Mouse (Mus musculus) hindbrain, embryonic 14.5 days (tissue): ENCODE data around the gene Rab11b. TPM values are rescaled to one million over a fixed set of nuclear protein-coding genes. Genes with fewer than 3 reads are reported as not detected.

Experiments used
- ATAC-seq: fragments of 200-750 bp; cut with Nextera tagmentation; 2 replicates; pipeline ENCODE4 v1.8.0; 2017; ENCODE audit warnings: moderate number of reproducible peaks, mild to moderate bottlenecking, moderate TSS enrichment, moderate library complexity; ENCODE audit not compliant: low FRiP score
- DNase-seq: peaks from one replicate; pipeline ENCODE4 v3.0.0-alpha.2; 2015; ENCODE audit warnings: low spot score
- H3K27ac ChIP-seq: fragments of 300-500 bp; sonication (generic); 2 replicates; pipeline ENCODE4 v1.5.1; 2014; ENCODE audit warnings: mild to moderate bottlenecking, moderate library complexity
- H3K27me3 ChIP-seq: fragments of 300-500 bp; sonication (generic); 2 replicates; pipeline ENCODE4 v1.6.1; 2014; ENCODE audit warnings: mild to moderate bottlenecking, low read length, mixed read lengths; ENCODE audit not compliant: control insufficient read depth, insufficient read depth
- H3K36me3 ChIP-seq: fragments of 300-500 bp; sonication (generic); replicated peaks from 2 replicates; pipeline ENCODE4 v1.6.1; 2014; ENCODE audit not compliant: control insufficient read depth, insufficient read depth
- H3K4me1 ChIP-seq: fragments of 300-500 bp; sonication (generic); replicated peaks from 2 replicates; pipeline ENCODE4 v1.6.1; 2014; ENCODE audit warnings: antibody characterized with exemption, low read length, mixed read lengths; ENCODE audit not compliant: control insufficient read depth, insufficient read depth
- H3K4me2 ChIP-seq: fragments of 300-500 bp; sonication (generic); replicated peaks from 2 replicates; pipeline ENCODE4 v1.6.1; 2014; ENCODE audit warnings: mild to moderate bottlenecking, moderate library complexity
- H3K4me3 ChIP-seq: fragments of 300-500 bp; sonication (generic); replicated peaks from 2 replicates; pipeline ENCODE4 v1.5.1; 2014; ENCODE audit warnings: mild to moderate bottlenecking, low read length
- H3K9ac ChIP-seq: fragments of 300-500 bp; sonication (generic); 2 replicates; pipeline ENCODE4 v1.6.1; 2014
- H3K9me3 ChIP-seq: fragments of 300-500 bp; sonication (generic); 2 replicates; pipeline ENCODE4 v1.6.1; 2016; ENCODE audit warnings: low read length; ENCODE audit not compliant: control insufficient read depth
- WGBS: fragments of 180-500 bp; shearing (Covaris S2); extraction: QIAGEN DNeasy Blood & Tissue Kit; methylation state at CpG from one replicate; pipeline ENCODE4 v1.1.7; 2014; 5-methylcytosine and 5-hydroxymethylcytosine counted together
- polyA plus RNA-seq: library from polyadenylated mRNA; unstranded; fragments of >200 nt; fragmentation: Nextera tagmentation; extraction: Ambion mirVana; gene quantifications from 2 replicates; pipeline ENCODE4 v1.2.1, GENCODE M21; 2014

Gene Rab11b
- polyA plus RNA-seq: 370 and 430 TPM in 2 replicates

DNA sequence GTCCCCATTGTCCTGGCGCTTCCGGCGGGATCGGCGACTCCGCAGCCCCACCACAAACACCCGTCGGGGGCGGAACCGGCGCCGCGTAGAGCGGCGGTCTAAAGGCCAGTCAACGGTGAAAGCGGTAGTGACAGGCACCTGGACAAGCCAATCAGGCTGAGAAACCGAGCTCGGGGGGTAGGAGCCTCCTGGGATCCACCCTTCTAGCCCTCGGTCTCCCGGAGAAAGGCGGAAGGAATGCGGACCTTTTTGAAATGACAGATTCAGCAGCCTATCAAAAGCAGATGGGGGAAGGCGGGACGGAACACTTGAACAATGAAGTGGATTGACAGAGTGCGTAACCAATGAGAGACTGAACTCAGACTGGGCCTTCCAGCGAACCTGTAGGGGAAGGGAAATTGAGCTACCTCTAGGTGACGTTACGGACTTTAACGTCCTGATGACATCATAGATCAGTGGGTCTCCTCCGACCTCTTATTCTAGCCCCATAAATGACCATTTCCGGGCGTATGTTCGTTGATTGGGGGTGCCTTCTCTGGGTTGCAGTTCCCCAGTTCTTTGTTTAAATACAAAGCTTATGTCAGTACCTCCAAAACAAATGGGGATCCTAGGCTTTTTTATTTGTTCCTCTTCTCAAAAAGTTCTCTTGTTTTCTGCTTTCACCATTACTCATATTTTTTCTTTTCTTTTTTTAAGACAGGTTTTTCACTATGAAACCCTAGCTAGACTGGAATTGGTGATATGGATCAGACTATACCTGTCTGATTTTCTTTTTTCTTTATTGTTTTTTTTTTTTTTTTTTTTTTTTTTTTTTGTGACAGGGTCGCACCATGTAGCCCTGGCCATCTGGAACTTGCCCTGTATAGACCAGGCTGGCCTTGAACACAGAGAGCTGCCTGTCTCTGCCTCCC, at the start of gene Rab11b:
TSS of gene Rab11b (minus strand) at position 276 of the 911 bp plus-strand sequence.
- peak within 1 kb of the TSS; percentile 86 for H3K4me2 ChIP-seq
- no peaks in the 10 kb centered on the region for H3K27me3 ChIP-seq
- no peaks in the 10 kb centered on the region for H3K36me3 ChIP-seq
- peak; percentile 99 for DNase-seq
- ATAC-seq: peak; percentile 99
- peak within 1 kb of the TSS; percentile 94 for H3K4me3 ChIP-seq
- WGBS: 2% methylated on average over 35 of the region's 35 CpGs
- H3K27ac ChIP-seq: peak within 1 kb of the TSS; percentile 99
- peak within 1 kb of the TSS; percentile 100 for H3K9ac ChIP-seq
- peaks cover 38% of the 10 kb centered on the region for H3K4me1 ChIP-seq
- H3K9me3 ChIP-seq: no peaks in the 10 kb centered on the region

GRCm38 (mm10) chr17:33808192-33808591, 47.9 kb upstream of the Rab11b start:
- DNase-seq (no peak), ATAC-seq (no peak)
- Histone ChIP-seq H3K9me3 (no peaks in the 10 kb centered on the region), H3K4me3 (no peak overlapping the region), H3K36me3 (no peaks in the 10 kb centered on the region), H3K4me2 (no peak overlapping the region), H3K27ac (no peak overlapping the region), H3K27me3 (peaks cover 4% of the 10 kb centered on the region; the same call in 1 of the 2 replicates), H3K9ac (no peak overlapping the region), H3K4me1 (peaks cover 7% of the 10 kb centered on the region)
- WGBS: 44% methylated on average over 10 of the region's 10 CpGs

DNA sequence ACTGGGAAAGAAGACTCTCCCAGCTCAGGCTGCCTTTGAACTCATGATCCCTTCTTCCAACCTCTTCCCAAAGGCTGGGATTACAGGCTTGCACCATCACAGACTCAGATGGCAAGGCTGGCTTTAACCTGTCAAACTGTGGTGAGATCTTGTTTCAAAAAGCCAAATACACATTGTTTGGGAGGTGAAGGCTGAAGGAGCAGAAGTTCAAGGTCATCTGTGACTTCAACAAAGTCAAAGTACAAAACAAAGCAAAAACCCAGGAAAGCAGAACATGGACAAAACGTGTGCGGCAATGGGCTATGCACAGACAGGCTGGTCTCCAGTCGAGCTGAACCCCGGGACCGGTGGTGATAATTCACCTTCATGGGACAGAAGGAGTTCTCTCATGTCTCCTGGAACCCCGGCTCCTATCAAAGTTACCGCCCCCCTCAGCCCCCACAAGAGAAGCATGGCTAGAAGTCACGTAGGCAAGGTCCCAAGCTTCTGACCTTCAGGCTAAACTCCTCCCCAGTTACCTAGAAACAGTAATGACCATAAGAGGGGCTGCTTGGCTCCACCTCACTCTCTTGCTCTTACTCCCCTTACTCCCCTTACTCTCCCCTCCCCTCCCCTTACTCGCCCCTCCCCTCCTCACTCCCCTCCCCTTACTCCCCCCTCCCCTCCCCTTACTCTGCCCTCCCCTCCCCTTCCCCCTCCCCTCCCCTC, 47.0 kb upstream of the Rab11b start:
- Histone ChIP-seq H3K27ac (no peak overlapping the region), H3K36me3 (no peaks in the 10 kb centered on the region), H3K27me3 (peaks cover 4% of the 10 kb centered on the region; the same call in 1 of the 2 replicates), H3K4me3 (no peak overlapping the region), H3K4me1 (peaks cover 7% of the 10 kb centered on the region), H3K9ac (no peak overlapping the region), H3K4me2 (no peak overlapping the region), H3K9me3 (no peaks in the 10 kb centered on the region)
- DNase-seq: no peak
- 70% methylated on average over 8 of the region's 9 CpGs for WGBS
- no peak for ATAC-seq

- Histone ChIP-seq H3K27ac (no peak overlapping the region), H3K27me3 (no peaks in the 10 kb centered on the region; the same call in 1 of the 2 replicates), H3K36me3 (no peaks in the 10 kb centered on the region), H3K4me2 (no peak overlapping the region), H3K9me3 (no peaks in the 10 kb centered on the region), H3K4me3 (no peak overlapping the region), H3K9ac (no peak overlapping the region), H3K4me1 (no peaks in the 10 kb centered on the region)
- WGBS: 68% methylated on average over 1 of the region's 1 CpGs
- no peak for DNase-seq
- no peak for ATAC-seq
Measured at GRCm38 (mm10) chr17:33804745-33805144, 44.4 kb upstream of the Rab11b start.

- DNase-seq (no peak), ATAC-seq (no peak)
- no peak overlapping the region for H3K9ac ChIP-seq
- no peak overlapping the region for H3K4me3 ChIP-seq
- no peaks in the 10 kb centered on the region for H3K36me3 ChIP-seq
- no peak overlapping the region for H3K4me2 ChIP-seq
- H3K9me3 ChIP-seq: no peaks in the 10 kb centered on the region
- H3K27me3 ChIP-seq: no peaks in the 10 kb centered on the region; the same call in 1 of the 2 replicates
- no peak overlapping the region for H3K27ac ChIP-seq
- no peaks in the 10 kb centered on the region for H3K4me1 ChIP-seq
- 62% methylated on average over 4 of the region's 4 CpGs for WGBS
Measured at GRCm38 (mm10) chr17:33804205-33804604, 43.9 kb upstream of the Rab11b start.

DNA sequence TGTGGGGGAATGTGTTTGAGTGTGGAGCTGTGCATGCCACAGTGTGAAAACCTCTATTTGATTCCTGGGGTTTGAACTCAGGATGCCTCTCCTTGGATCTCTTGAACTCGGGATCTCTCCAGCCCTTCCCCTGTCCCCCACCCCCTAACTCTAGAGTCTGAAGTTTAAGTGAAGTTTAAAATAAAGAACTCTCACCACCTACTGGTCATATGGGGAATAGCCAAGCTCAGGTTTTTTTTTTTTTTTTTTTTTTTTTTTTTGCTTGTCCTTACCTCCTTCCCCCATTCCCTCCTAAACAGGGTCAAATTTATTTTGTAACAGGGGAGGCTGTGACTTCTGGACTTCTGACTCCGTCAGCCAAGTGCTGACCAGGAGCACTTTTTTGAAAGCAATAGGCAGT, 41.9 kb upstream of the Rab11b start:
- Histone ChIP-seq H3K4me1 (no peaks in the 10 kb centered on the region), H3K9ac (no peak overlapping the region), H3K27ac (no peak overlapping the region), H3K4me3 (no peak overlapping the region), H3K27me3 (no peaks in the 10 kb centered on the region), H3K4me2 (no peak overlapping the region), H3K9me3 (no peaks in the 10 kb centered on the region), H3K36me3 (no peaks in the 10 kb centered on the region)
- 3% methylated on average over 2 of the region's 2 CpGs for WGBS
- no peak for ATAC-seq
- DNase-seq: no peak

DNA sequence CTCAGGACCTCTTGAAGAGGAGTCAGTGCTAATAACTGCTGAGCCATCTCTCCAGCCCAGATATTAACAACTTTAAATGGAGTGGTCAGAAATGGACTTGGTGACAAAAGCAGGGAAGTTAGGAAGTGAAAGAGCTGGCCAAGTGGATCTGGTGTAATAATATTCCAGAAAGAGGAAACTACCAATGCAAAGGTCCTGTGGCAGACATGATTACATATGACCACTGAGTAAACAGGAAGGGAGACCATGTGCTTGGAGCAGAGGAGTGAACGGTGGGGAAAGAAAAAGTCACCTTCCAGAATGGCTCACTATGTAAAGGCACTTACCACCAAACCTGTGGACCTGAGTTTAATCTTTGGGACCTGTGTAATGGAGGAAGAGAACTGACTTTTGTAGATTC, 38.9 kb upstream of the Rab11b start:
- no peak for ATAC-seq
- H3K4me2 ChIP-seq: no peak overlapping the region
- no peaks in the 10 kb centered on the region for H3K27me3 ChIP-seq
- no peaks in the 10 kb centered on the region for H3K4me1 ChIP-seq
- no peak overlapping the region for H3K27ac ChIP-seq
- no peak overlapping the region for H3K9ac ChIP-seq
- DNase-seq: no peak
- no peak overlapping the region for H3K4me3 ChIP-seq
- no peaks in the 10 kb centered on the region for H3K9me3 ChIP-seq
- 78% methylated on average over 1 of the region's 1 CpGs for WGBS
- no peaks in the 10 kb centered on the region for H3K36me3 ChIP-seq

- WGBS: 59% methylated on average over 3 of the region's 3 CpGs
- ATAC-seq (no peak), DNase-seq (no peak)
- H3K4me3 ChIP-seq: no peak overlapping the region
- no peaks in the 10 kb centered on the region for H3K4me1 ChIP-seq
- H3K36me3 ChIP-seq: no peaks in the 10 kb centered on the region
- no peak overlapping the region for H3K9ac ChIP-seq
- H3K27me3 ChIP-seq: no peaks in the 10 kb centered on the region
- H3K27ac ChIP-seq: no peak overlapping the region
- H3K9me3 ChIP-seq: no peaks in the 10 kb centered on the region
- no peak overlapping the region for H3K4me2 ChIP-seq
Measured at GRCm38 (mm10) chr17:33798306-33798705, 38.0 kb upstream of the Rab11b start.

GRCm38 (mm10) chr17:33788732-33789131, 28.4 kb upstream of the Rab11b start:
- no peak overlapping the region for H3K4me2 ChIP-seq
- ATAC-seq (no peak), DNase-seq (no peak)
- no peaks in the 10 kb centered on the region for H3K4me1 ChIP-seq
- H3K27me3 ChIP-seq: no peaks in the 10 kb centered on the region
- H3K9me3 ChIP-seq: no peaks in the 10 kb centered on the region
- WGBS: 88% methylated on average over 4 of the region's 4 CpGs
- H3K4me3 ChIP-seq: no peak overlapping the region
- H3K9ac ChIP-seq: no peak overlapping the region
- H3K36me3 ChIP-seq: no peaks in the 10 kb centered on the region
- H3K27ac ChIP-seq: no peak overlapping the region
